Mouse (Mus musculus) kidney, embryonic 14.5 days (tissue): ENCODE data around the gene Nup210. TPM values are rescaled to one million over a fixed set of nuclear protein-coding genes. Genes with fewer than 3 reads are reported as not detected.

Source experiments
- ATAC-seq: fragments of 200-750 bp; cut with Nextera tagmentation; 2 replicates; pipeline ENCODE4 v1.8.0; 2017; ENCODE audit warnings: moderate number of reproducible peaks, mild to moderate bottlenecking, moderate TSS enrichment, moderate library complexity; ENCODE audit not compliant: low FRiP score, low TSS enrichment
- H3K27ac ChIP-seq: fragments of 300-500 bp; sonication (generic); 2 replicates; pipeline ENCODE4 v1.5.1; 2014; ENCODE audit warnings: low read depth, mild to moderate bottlenecking, low read length, moderate library complexity, mixed read lengths
- H3K27me3 ChIP-seq: fragments of 300-500 bp; sonication (generic); 2 replicates; pipeline ENCODE4 v1.6.1; 2014; ENCODE audit warnings: mild to moderate bottlenecking, low read length; ENCODE audit not compliant: control insufficient read depth, insufficient read depth
- H3K36me3 ChIP-seq: fragments of 300-500 bp; sonication (generic); 2 replicates; pipeline ENCODE4 v1.6.1; 2014; ENCODE audit warnings: low read length, mixed read lengths; ENCODE audit not compliant: control insufficient read depth, insufficient read depth
- H3K4me1 ChIP-seq: fragments of 300-500 bp; sonication (generic); 2 replicates; pipeline ENCODE4 v1.6.1; 2014; ENCODE audit warnings: low read length, mixed read lengths; ENCODE audit not compliant: control insufficient read depth, insufficient read depth
- H3K4me2 ChIP-seq: fragments of 300-500 bp; sonication (generic); replicated peaks from 2 replicates; pipeline ENCODE4 v1.6.1; 2014; ENCODE audit warnings: low read depth, mild to moderate bottlenecking, low read length
- H3K4me3 ChIP-seq: fragments of 300-500 bp; sonication (generic); 2 replicates; pipeline ENCODE4 v1.5.1; 2014; ENCODE audit warnings: mild to moderate bottlenecking, low read length
- H3K9ac ChIP-seq: fragments of 300-500 bp; sonication (generic); 2 replicates; pipeline ENCODE4 v1.6.1; 2014; ENCODE audit warnings: low read depth, mild to moderate bottlenecking, low read length, moderate library complexity
- H3K9me3 ChIP-seq: fragments of 300-500 bp; sonication (generic); 2 replicates; pipeline ENCODE4 v1.6.1; 2016; ENCODE audit warnings: low read length; ENCODE audit not compliant: control insufficient read depth
- WGBS: fragments of 180-500 bp; shearing (Covaris S2); extraction: QIAGEN DNeasy Blood & Tissue Kit; methylation state at CpG from one replicate; pipeline ENCODE4 v1.1.7; 2014; 5-methylcytosine and 5-hydroxymethylcytosine counted together
- polyA plus RNA-seq: library from polyadenylated mRNA; unstranded; fragments of >200 nt; fragmentation: Nextera tagmentation; extraction: Ambion mirVana; gene quantifications from 2 replicates; pipeline ENCODE4 v1.2.1, GENCODE M21; 2014

The Nup210 gene
- polyA plus RNA-seq, 1 experiment from 2014 or later: 30.6 TPM

DNA sequence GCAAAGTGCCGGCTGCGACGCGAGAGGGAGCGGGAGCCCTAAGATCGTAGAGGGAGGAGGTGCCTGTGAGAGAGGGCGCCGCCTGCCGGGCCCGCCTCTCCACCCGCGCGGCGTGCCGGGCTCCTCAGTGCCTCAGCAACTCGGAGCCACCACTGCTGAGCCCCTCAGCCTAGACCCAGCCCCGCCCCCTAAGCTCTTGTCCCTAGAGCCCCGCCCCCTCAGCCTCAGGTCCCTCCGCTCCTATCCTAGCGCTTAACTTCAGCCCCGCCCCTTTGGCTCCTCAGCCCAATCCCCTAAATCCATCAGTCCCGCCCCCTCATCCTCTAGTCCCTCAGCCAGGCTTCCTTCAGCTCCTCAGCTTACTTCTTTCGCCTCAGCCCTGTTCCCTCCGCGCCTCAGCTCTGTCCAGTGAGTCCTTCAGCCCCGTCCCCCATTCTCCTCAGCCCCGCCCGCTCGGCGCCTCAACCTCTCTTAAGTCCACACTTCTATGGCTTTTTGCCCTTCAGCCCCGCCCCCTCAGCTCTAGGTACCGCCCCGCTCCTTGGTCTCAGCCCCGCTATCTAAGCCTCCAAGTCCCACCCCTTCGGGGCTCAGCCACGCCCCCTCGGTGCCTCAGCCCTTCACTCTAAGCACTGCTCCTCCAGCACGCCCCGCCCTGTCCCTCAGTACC lies 127.8 kb downstream of the Nup210 start, which contains the start of gene Iqsec1:
TSS of gene Iqsec1 (minus strand) at position 38 of the 670 bp plus-strand sequence.
- 3% methylated on average over 36 of the region's 39 CpGs for WGBS
- peak; percentile 97 for ATAC-seq
- Histone ChIP-seq H3K4me2 (peak within 1 kb of the TSS; percentile 99), H3K9me3 (peaks cover 15% of the 10 kb centered on the region), H3K27ac (peak within 1 kb of the TSS; percentile 20; the same call in 1 of the 2 replicates), H3K36me3 (no peaks in the 10 kb centered on the region), H3K4me1 (no peaks in the 10 kb centered on the region), H3K4me3 (peak within 1 kb of the TSS; percentile 53), H3K9ac (peak within 1 kb of the TSS; percentile 68), H3K27me3 (peaks cover 7% of the 10 kb centered on the region)

DNA sequence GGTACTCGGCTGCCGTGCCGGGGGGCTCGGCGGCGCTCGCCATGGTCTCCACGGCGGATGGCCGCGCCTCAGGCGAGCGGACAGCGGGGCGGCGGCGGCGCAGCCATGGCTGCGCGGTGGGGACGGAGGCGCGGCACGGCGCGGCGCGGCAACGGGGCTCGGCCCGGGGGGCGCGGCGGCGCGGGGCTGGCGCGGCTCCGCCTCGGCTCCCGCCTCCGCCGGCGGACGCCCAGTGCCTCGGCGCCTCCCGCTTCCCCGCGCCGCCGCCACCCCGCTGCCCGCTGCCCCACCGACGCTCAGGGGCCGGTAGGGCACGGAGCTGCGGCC lies 128.4 kb downstream of the Nup210 start:
- Histone ChIP-seq H3K36me3 (no peaks in the 10 kb centered on the region), H3K27ac (no peak overlapping the region), H3K9ac (peak overlapping the region; percentile 68), H3K4me1 (no peaks in the 10 kb centered on the region), H3K9me3 (peaks cover 10% of the 10 kb centered on the region), H3K4me2 (peak overlapping the region; percentile 99), H3K4me3 (peak overlapping the region; percentile 53), H3K27me3 (peaks cover 7% of the 10 kb centered on the region)
- ATAC-seq: peak; percentile 18
- 2% methylated on average over 17 of the region's 59 CpGs for WGBS

- WGBS: under 1% methylated on average over 75 of the region's 76 CpGs
- Histone ChIP-seq H3K4me2 (peak overlapping the region; percentile 99), H3K9me3 (peaks cover 9% of the 10 kb centered on the region; the same call in 1 of the 2 replicates), H3K4me1 (no peaks in the 10 kb centered on the region), H3K36me3 (no peaks in the 10 kb centered on the region), H3K4me3 (peak overlapping the region; percentile 53), H3K9ac (peak overlapping the region; percentile 68), H3K27me3 (peaks cover 7% of the 10 kb centered on the region), H3K27ac (no peak overlapping the region)
- no peak; the same call in 1 of the 2 replicates for ATAC-seq
These were observed 128.9 kb downstream of the Nup210 start for GRCm38 (mm10) chr6:90987561-90988298.

DNA sequence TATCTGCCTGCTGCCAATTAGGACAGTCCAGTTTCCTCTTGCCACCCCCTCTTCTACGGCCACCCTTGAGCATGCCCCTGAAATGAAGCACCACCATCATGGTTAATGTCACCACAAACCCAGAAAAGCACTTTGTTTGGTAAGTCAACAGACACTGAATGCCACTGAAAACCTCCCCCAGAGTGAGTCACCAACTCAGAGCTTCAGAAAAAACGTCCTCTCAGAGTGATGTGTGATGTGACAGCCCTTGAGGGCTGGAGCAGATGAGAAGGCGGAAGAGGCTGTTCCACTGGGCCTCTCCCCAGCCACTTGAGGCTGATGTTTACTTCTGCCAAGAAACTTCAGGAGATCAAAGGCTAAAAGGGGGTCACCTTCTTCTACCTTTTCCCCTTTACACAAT lies 132.5 kb downstream of the Nup210 start:
- 36% methylated on average over 3 of the region's 3 CpGs for WGBS

DNA sequence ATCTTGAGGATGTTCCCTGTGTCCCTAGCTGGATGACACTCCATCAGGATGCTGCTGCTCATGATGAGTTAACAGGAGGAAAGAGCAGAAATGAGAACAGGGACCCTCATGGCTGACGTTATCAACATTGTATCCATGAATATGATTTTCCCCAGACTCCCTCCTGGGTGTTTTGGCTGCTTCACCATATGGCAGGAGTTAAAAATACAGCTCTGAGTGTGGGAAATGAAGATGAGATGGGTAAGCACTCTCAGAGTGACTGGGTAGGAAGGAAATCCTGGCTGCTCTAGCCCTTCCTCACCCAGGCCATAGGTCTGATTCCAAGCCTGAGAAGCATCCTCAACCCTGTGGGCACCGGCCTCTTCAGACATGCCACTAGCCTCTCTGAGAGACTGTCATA lies 142.3 kb downstream of the Nup210 start:
- Histone ChIP-seq H3K9ac (no peak overlapping the region), H3K27ac (no peak overlapping the region), H3K36me3 (no peaks in the 10 kb centered on the region), H3K4me2 (no peak overlapping the region), H3K9me3 (no peaks in the 10 kb centered on the region), H3K4me1 (peaks cover 8% of the 10 kb centered on the region), H3K27me3 (no peaks in the 10 kb centered on the region), H3K4me3 (no peak overlapping the region)
- no peak for ATAC-seq
- WGBS: 96% methylated on average over 2 of the region's 2 CpGs

More for the DNA sequence above, 132.5 kb downstream of the Nup210 start:
- no peaks in the 10 kb centered on the region for H3K36me3 ChIP-seq
- H3K27me3 ChIP-seq: peaks cover 7% of the 10 kb centered on the region
- H3K9ac ChIP-seq: no peak overlapping the region
- no peaks in the 10 kb centered on the region for H3K9me3 ChIP-seq
- H3K27ac ChIP-seq: no peak overlapping the region
- no peaks in the 10 kb centered on the region for H3K4me1 ChIP-seq
- H3K4me2 ChIP-seq: no peak overlapping the region
- ATAC-seq: no peak
- no peak overlapping the region for H3K4me3 ChIP-seq

DNA sequence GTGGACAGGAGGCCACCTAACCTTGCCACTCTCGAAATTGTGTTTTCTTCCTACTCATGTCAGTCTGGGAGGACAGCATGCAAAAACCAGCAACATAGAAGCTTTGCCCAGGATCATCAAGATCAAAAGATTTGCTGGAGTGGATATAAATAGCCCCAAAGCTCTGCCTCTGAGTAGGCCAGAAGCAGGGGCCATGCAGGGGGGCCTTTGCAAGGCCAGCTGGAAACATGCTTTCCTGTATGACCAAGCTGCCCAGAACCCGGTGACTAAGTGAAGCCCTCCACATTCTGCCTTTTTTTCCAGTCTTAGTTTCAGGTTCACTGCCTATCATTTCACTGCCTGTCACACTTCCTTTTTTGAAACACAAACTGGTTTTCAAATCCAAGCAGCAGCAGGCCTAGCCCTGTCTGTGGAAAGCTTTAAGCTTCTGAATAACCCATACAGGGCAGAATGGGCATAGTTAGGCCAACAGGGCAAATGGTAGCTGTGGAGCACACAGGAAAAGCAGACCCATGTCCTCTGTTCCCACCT lies 147.2 kb downstream of the Nup210 start:
- 34% methylated on average over 2 of the region's 2 CpGs for WGBS
- ATAC-seq: 0 out of 2 replicates have a peak, but pooled peaks have one; percentile 46
- peak overlapping the region; percentile 24; the same call in 1 of the 2 replicates for H3K27ac ChIP-seq

More for the DNA sequence above, 147.2 kb downstream of the Nup210 start:
- Histone ChIP-seq H3K36me3 (no peaks in the 10 kb centered on the region), H3K4me3 (no peak overlapping the region), H3K4me2 (no peak overlapping the region), H3K27me3 (no peaks in the 10 kb centered on the region), H3K9me3 (no peaks in the 10 kb centered on the region), H3K4me1 (peaks cover 10% of the 10 kb centered on the region), H3K9ac (no peak overlapping the region)

Other genes with a start within 250 kb of the Nup210 start
- 11.9 and 16.1 TPM in 2 replicates for gene Iqsec1, start 128.1 kb downstream of the Nup210 start, polyA plus RNA-seq
- gene Hdac11, start 39.8 kb upstream of the Nup210 start, polyA plus RNA-seq: 11.6 and 14.1 TPM in 2 replicates
- gene Fbln2, start 95.6 kb upstream of the Nup210 start, polyA plus RNA-seq: 16.4 and 22.1 TPM in 2 replicates